Mouse (Mus musculus): Measurements from ENCODE around the gene Il18rap. TPM values are rescaled to one million over a fixed set of nuclear protein-coding genes. Genes with fewer than 3 reads are reported as not detected.

Gene Il18rap
- under 1 TPM; 0.12 to 0.93 TPM for total RNA-seq (2023)

DNA sequence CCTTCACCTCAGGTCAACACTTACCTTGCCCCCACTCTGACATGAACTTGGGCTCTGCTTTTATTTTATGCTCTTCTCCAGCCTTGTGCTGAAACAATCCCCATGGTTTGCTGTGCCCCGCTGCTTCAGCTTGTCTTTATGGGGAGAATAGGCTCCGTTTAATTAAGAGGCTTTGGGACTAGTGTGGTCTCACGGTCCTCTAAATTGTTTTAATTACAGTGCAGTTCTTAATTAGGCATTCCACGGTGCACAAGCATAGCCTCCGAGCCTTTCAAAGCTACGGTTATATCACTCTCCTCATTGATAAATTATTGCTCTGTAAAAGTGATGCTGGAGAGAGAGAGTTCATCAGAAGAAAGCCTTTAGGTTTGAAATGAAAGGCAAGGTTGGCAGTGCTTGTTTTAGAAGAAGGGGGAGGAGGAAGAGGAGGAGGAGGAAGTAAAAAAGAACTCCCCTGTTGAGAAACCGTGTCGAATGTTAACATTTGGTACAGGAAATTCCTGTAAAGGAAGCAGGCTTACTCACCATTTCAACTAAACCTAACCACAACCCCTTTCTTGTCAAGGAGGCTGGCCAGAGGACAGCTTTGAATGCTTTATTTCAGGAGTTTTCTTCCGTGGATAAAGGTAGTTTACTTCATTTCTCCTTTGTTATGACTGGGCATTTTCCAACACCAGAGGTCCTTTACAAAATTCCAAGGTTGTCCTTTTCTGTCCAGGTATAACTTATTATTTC is at the start of gene Il18rap:
Il18rap (plus strand) TSS at position 512 of the 735 bp plus-strand sequence.

GRCm38 (mm10) chr1:40465477-40466430 is 49.4 kb upstream of the Il18rap start, which contains the start of gene Il18r1:
Il18r1 (plus strand) TSS chr1:40465552.

GRCm38 (mm10) chr1:40579784-40580183 is 64.6 kb downstream of the Il18rap start, which contains the start of gene Slc9a4:
Slc9a4 (plus strand) TSS chr1:40580081.

Other genes starting within 250 kb of the Il18rap start
- gene Il1rl2, start 190.8 kb upstream of the Il18rap start, total RNA-seq (2023): under 1 TPM; 0.29 to 0.65 TPM
- gene Il1rl1, start 85.8 kb upstream of the Il18rap start, total RNA-seq (2023): under 1 TPM in 1 of 2 experiments, not detected in 1; 0.64 TPM
- 1 to 10 TPM; 1.8 to 1.9 TPM for gene Il18r1, start 49.8 kb upstream of the Il18rap start, total RNA-seq (2023)
- not detected for gene Slc9a4, start 64.7 kb downstream of the Il18rap start, total RNA-seq (2023)
- gene Slc9a2, start 165.2 kb downstream of the Il18rap start, total RNA-seq (2023): under 1 TPM in 1 of 2 experiments, not detected in 1; 0.12 TPM

Measured in B cell, adult 67 days (primary cell).